Mouse (Mus musculus) megakaryocyte progenitor cell, adult 5-6 weeks (primary cell): Measurements from ENCODE around the gene Abcb6. TPM values are rescaled to one million over a fixed set of nuclear protein-coding genes. Genes with fewer than 3 reads are reported as not detected.

Source experiments
- ATAC-seq: replicated peaks from 2 replicates; pipeline ENCODE4 v1.8.0; 2016; ENCODE audit warnings: mild to moderate bottlenecking, moderate TSS enrichment, inconsistent platforms; ENCODE audit not compliant: poor library complexity
- total RNA-seq, 2 experiments: library from RNA; stranded (forward) in 1 of 2; stranded (reverse) in 1 of 2; fragments of 157-497, 149-512 nt in 1 of 2; fragments of 200-1000 nt in 1 of 2; gene quantifications; 2 replicates each; pipeline versions ENCODE4 v1.2.3 to v1.2.4; 2015 to 2017

Gene Abcb6
- total RNA-seq, 2 experiments from 2014 or later, result 10.0 to 10.3 TPM

GRCm38 (mm10) chr1:75148727-75149126, 31.5 kb downstream of the Abcb6 start:
- no peak for ATAC-seq

- ATAC-seq, result no peak
These were observed 32.6 kb downstream of the Abcb6 start for GRCm38 (mm10) chr1:75147411-75148135.

GRCm38 (mm10) chr1:75145589-75145988, 34.6 kb downstream of the Abcb6 start:
- peak; percentile 23 for ATAC-seq

GRCm38 (mm10) chr1:75142301-75143261, 37.6 kb downstream of the Abcb6 start, which contains the start of the genes Cnppd1 and Retreg2:
Gene Cnppd1 (minus strand): TSS chr1:75142711.
Gene Retreg2 (plus strand): TSS chr1:75142778.
- ATAC-seq, result peak; percentile 50

GRCm38 (mm10) chr1:75141486-75142190, 38.6 kb downstream of the Abcb6 start:
- peak; percentile 38 for ATAC-seq

- ATAC-seq, result no peak
These were observed 39.5 kb downstream of the Abcb6 start for GRCm38 (mm10) chr1:75140601-75141190.

- ATAC-seq, result no peak
These were observed 41.7 kb downstream of the Abcb6 start for GRCm38 (mm10) chr1:75138448-75138847.

- peak; percentile 85 for ATAC-seq
These were observed 43.5 kb downstream of the Abcb6 start for GRCm38 (mm10) chr1:75136730-75137129.

GRCm38 (mm10) chr1:75136293-75136692, 43.9 kb downstream of the Abcb6 start:
- no peak for ATAC-seq

GRCm38 (mm10) chr1:75133421-75134207, 46.6 kb downstream of the Abcb6 start, which contains the start of gene Slc23a3:
Gene Slc23a3 (minus strand): TSS chr1:75133890.
- no peak for ATAC-seq

- ATAC-seq, result no peak
These were observed 51.6 kb downstream of the Abcb6 start for GRCm38 (mm10) chr1:75128641-75129040.

GRCm38 (mm10) chr1:75125418-75125817, 54.8 kb downstream of the Abcb6 start:
- ATAC-seq, result no peak

GRCm38 (mm10) chr1:75124346-75125321, 55.6 kb downstream of the Abcb6 start, which contains the start of gene Nhej1:
Gene Nhej1 (minus strand): TSS chr1:75125200.
- peak; percentile 87 for ATAC-seq

GRCm38 (mm10) chr1:75122211-75122610, 58.0 kb downstream of the Abcb6 start:
- ATAC-seq, result peak; percentile 18; the same call in 1 of the 2 replicates
